Mouse (Mus musculus) stomach, postnatal 0 days (tissue): ENCODE measurements at regions not wholly inside any gene's neighbourhood (a gene's known extent, or its start where the extent isn't known, plus 50 kb on each side); places are given as distances from the start of the nearest gene placed in this dataset.

Experiments
- ATAC-seq: fragments of 200-750 bp; cut with Nextera tagmentation; 2 replicates; pipeline ENCODE4 v1.8.0; 2017; ENCODE audit not compliant: low FRiP score, low TSS enrichment
- DNase-seq: peaks from one replicate; pipeline ENCODE4 v3.0.0-alpha.2; 2016; ENCODE audit warnings: low spot score
- H3K27ac ChIP-seq: fragments of 300-500 bp; sonication (generic); replicated peaks from 2 replicates; pipeline ENCODE4 v1.5.1; 2014; ENCODE audit warnings: mild to moderate bottlenecking, control low read depth
- H3K27me3 ChIP-seq: fragments of 300-500 bp; sonication (generic); 2 replicates; pipeline ENCODE4 v1.6.1; 2014; ENCODE audit warnings: low read length; ENCODE audit not compliant: control insufficient read depth, insufficient read depth
- H3K36me3 ChIP-seq: fragments of 300-500 bp; sonication (generic); 2 replicates; pipeline ENCODE4 v1.6.1; 2014; ENCODE audit warnings: low read length, mixed read lengths; ENCODE audit not compliant: control insufficient read depth, insufficient read depth
- H3K4me1 ChIP-seq: fragments of 300-500 bp; sonication (generic); replicated peaks from 2 replicates; pipeline ENCODE4 v1.6.1; 2014; ENCODE audit warnings: antibody characterized with exemption; ENCODE audit not compliant: control insufficient read depth, insufficient read depth
- H3K4me2 ChIP-seq: fragments of 300-500 bp; sonication (generic); replicated peaks from 2 replicates; pipeline ENCODE4 v1.6.1; 2014; ENCODE audit warnings: low read depth, mild to moderate bottlenecking, control low read depth, moderate library complexity
- H3K4me3 ChIP-seq: fragments of 300-500 bp; sonication (generic); 2 replicates; pipeline ENCODE4 v1.5.1; 2014; ENCODE audit warnings: low read depth, low read length, control low read depth
- H3K9ac ChIP-seq: fragments of 300-500 bp; sonication (generic); 2 replicates; pipeline ENCODE4 v1.6.1; 2014; ENCODE audit warnings: mild to moderate bottlenecking, low read length, control low read depth, mixed read lengths
- H3K9me3 ChIP-seq: fragments of 300-500 bp; sonication (generic); 2 replicates; pipeline ENCODE4 v1.6.1; 2016; ENCODE audit warnings: low read length; ENCODE audit not compliant: control insufficient read depth
- CTCF ChIP-seq: IDR thresholded peaks from 2 replicates; pipeline ENCODE4 v1.5.1; 2016; ENCODE audit warnings: antibody characterized with exemption, low read depth, mild to moderate bottlenecking, moderate library complexity
- EP300 ChIP-seq: optimal IDR thresholded peaks from 2 replicates; pipeline ENCODE3; 2016; ENCODE audit warnings: antibody characterized with exemption
- WGBS: fragments of 180-500 bp; shearing (Covaris S2); extraction: QIAGEN DNeasy Blood & Tissue Kit; methylation state at CpG from one replicate; pipeline ENCODE4 v1.1.7; 2014; 5-methylcytosine and 5-hydroxymethylcytosine counted together

DNA sequence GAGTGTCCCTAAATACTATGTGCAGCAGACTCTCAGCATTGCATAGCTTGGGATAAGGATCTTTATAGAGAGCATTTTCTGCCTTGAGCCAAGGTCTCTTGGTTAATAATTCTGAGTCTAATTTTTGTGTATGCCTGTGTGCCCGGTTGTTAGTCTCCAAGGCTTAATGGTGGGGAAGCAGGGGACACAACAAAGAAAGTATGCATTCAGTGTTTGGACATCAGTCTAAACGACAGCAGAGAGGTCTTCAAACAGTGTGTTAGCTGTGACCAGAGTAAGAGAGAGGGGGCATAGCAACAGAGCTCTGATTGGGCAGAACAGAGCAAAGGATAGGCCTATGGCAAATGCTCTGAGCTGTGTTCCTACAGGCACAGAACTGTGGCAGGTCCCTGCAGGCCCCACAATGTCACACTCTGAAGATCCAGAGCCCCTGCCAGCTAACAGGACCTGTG, 522.7 kb upstream of the Tnp1 start:
- no peaks in the 10 kb centered on the region for H3K4me1 ChIP-seq
- H3K27ac ChIP-seq = no peak overlapping the region; the same call in 1 of the 2 replicates
- no peak overlapping the region for H3K4me3 ChIP-seq
- no peak overlapping the region for H3K9ac ChIP-seq
- H3K36me3 ChIP-seq = no peaks in the 10 kb centered on the region
- ATAC-seq (peak; percentile 74; the same call in 1 of the 2 replicates), DNase-seq (no peak)
- H3K27me3 ChIP-seq = no peaks in the 10 kb centered on the region
- H3K4me2 ChIP-seq = no peak overlapping the region
- 30% methylated on average over 2 of the region's 2 CpGs for WGBS
- TF ChIP-seq EP300 = no peak
- no peak for TF ChIP-seq CTCF
- no peaks in the 10 kb centered on the region for H3K9me3 ChIP-seq

DNA sequence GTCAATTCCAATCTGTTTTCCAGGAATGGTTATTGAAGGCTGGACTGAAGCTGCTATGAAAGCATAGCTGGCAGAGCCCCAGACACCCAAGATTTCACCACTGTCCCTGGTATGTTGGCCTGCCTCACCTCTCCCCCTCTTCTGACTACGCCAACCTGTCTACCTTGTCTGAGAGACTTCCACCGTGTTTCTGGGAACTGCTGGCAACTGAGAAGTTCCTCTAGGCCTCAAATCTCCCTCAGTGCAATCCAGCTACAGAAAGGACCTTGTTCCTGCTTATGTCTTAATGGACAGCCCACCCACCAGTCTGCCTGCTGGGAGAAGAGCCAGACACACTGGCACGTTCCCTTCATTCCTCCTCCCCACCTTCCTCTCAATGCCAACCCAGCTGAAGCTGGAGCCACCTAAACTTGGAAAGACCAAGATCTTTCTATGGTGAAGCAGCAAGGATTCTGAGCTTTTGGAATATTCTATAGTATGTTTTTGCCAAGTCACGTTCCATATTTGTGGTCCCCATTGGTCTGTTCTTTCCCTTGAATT, 520.1 kb upstream of the Tnp1 start:
- Histone ChIP-seq H3K4me2 (no peak overlapping the region), H3K4me3 (no peak overlapping the region), H3K9ac (no peak overlapping the region), H3K36me3 (no peaks in the 10 kb centered on the region), H3K9me3 (no peaks in the 10 kb centered on the region), H3K4me1 (no peaks in the 10 kb centered on the region), H3K27ac (no peak overlapping the region), H3K27me3 (no peaks in the 10 kb centered on the region)
- TF ChIP-seq CTCF (no peak), EP300 (no peak)
- WGBS = 70% methylated on average over 4 of the region's 4 CpGs
- DNase-seq = no peak
- ATAC-seq = no peak

GRCm38 (mm10) chr1:73533526-73533925, 517.8 kb upstream of the Tnp1 start:
- no peak overlapping the region for H3K27ac ChIP-seq
- H3K4me1 ChIP-seq = no peaks in the 10 kb centered on the region
- ATAC-seq = no peak
- TF ChIP-seq EP300 = no peak
- TF ChIP-seq CTCF = no peak
- no peak for DNase-seq
- no peak overlapping the region for H3K9ac ChIP-seq
- H3K36me3 ChIP-seq = no peaks in the 10 kb centered on the region
- no peak overlapping the region for H3K4me2 ChIP-seq
- H3K27me3 ChIP-seq = no peaks in the 10 kb centered on the region
- H3K4me3 ChIP-seq = no peak overlapping the region
- 84% methylated on average over 3 of the region's 3 CpGs for WGBS
- H3K9me3 ChIP-seq = no peaks in the 10 kb centered on the region

- 93% methylated on average over 4 of the region's 4 CpGs for WGBS
- Histone ChIP-seq H3K9me3 (no peaks in the 10 kb centered on the region), H3K4me2 (no peak overlapping the region), H3K9ac (no peak overlapping the region), H3K27me3 (no peaks in the 10 kb centered on the region), H3K4me3 (no peak overlapping the region), H3K27ac (no peak overlapping the region), H3K4me1 (no peaks in the 10 kb centered on the region), H3K36me3 (no peaks in the 10 kb centered on the region)
- TF ChIP-seq CTCF (no peak), EP300 (no peak)
- ATAC-seq (no peak), DNase-seq (no peak)
Observed at GRCm38 (mm10) chr1:73532316-73532715, 516.6 kb upstream of the Tnp1 start.

DNA sequence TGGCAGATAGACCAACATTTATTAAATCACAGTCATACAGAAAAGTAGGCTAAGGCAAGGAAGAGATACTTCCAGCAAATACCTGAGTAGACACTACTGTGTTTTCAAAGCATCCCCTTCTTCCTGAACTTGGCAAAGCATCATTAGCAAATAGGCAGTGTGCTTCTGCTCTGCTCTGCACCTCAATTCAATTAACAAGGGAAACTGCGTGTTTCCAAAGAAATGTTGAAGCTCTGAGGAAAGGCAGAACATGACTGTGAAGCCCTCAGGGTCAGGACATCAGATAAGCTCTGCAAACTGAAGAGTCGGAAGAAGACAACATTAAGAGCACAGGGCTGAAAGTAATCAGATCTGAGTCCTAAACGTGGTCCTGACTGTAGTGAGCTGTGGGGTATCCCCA, 516.1 kb upstream of the Tnp1 start:
- DNase-seq (no peak), ATAC-seq (no peak)
- Histone ChIP-seq H3K27ac (no peak overlapping the region), H3K4me3 (no peak overlapping the region), H3K9me3 (no peaks in the 10 kb centered on the region), H3K4me2 (no peak overlapping the region), H3K27me3 (no peaks in the 10 kb centered on the region), H3K36me3 (no peaks in the 10 kb centered on the region), H3K9ac (no peak overlapping the region), H3K4me1 (no peaks in the 10 kb centered on the region)
- WGBS = 50% methylated on average over 3 of the region's 3 CpGs
- no peak for TF ChIP-seq EP300
- TF ChIP-seq CTCF = no peak

GRCm38 (mm10) chr1:73530326-73530725, 514.6 kb upstream of the Tnp1 start:
- Histone ChIP-seq H3K27ac (no peak overlapping the region), H3K4me3 (no peak overlapping the region), H3K36me3 (no peaks in the 10 kb centered on the region), H3K4me2 (no peak overlapping the region), H3K9me3 (no peaks in the 10 kb centered on the region), H3K27me3 (no peaks in the 10 kb centered on the region), H3K9ac (no peak overlapping the region), H3K4me1 (no peaks in the 10 kb centered on the region)
- no peak for ATAC-seq
- no peak for TF ChIP-seq CTCF
- no peak for TF ChIP-seq EP300
- no peak for DNase-seq
- 50% methylated on average over 2 of the region's 2 CpGs for whole genome bisulfite sequencing
